Mouse (Mus musculus) lung, embryonic 14.5 days (tissue): ENCODE measurements around the gene Card10. TPM values are rescaled to one million over a fixed set of nuclear protein-coding genes. Genes with fewer than 3 reads are reported as not detected.

Experiments used
- ATAC-seq: fragments of 200-750 bp; cut with Nextera tagmentation; 2 replicates; pipeline ENCODE4 v1.8.0; 2017; ENCODE audit warnings: mild to moderate bottlenecking, moderate TSS enrichment, moderate library complexity; ENCODE audit not compliant: insufficient read depth
- DNase-seq: peaks from one replicate; pipeline ENCODE4 v3.0.0-alpha.2; 2015
- H3K27ac ChIP-seq: fragments of 300-500 bp; sonication (generic); 2 replicates; pipeline ENCODE4 v1.5.1; 2014; ENCODE audit warnings: low read depth, mild to moderate bottlenecking, moderate library complexity
- H3K27me3 ChIP-seq: fragments of 300-500 bp; sonication (generic); 2 replicates; pipeline ENCODE4 v1.6.1; 2014; ENCODE audit warnings: low read length, control low read depth; ENCODE audit not compliant: insufficient read depth
- H3K36me3 ChIP-seq: fragments of 300-500 bp; sonication (generic); 2 replicates; pipeline ENCODE4 v1.6.1; 2014; ENCODE audit warnings: control low read depth; ENCODE audit not compliant: insufficient read depth
- H3K4me1 ChIP-seq: fragments of 300-500 bp; sonication (generic); 2 replicates; pipeline ENCODE4 v1.6.1; 2014; ENCODE audit warnings: antibody characterized with exemption, control low read depth; ENCODE audit not compliant: insufficient read depth
- H3K4me2 ChIP-seq: fragments of 300-500 bp; sonication (generic); 2 replicates; pipeline ENCODE4 v1.6.1; 2014; ENCODE audit warnings: mild to moderate bottlenecking
- H3K4me3 ChIP-seq: fragments of 300-500 bp; sonication (generic); 2 replicates; pipeline ENCODE4 v1.5.1; 2014; ENCODE audit warnings: low read depth, low read length
- H3K9ac ChIP-seq: fragments of 300-500 bp; sonication (generic); 2 replicates; pipeline ENCODE4 v1.6.1; 2014
- H3K9me3 ChIP-seq: fragments of 300-500 bp; sonication (generic); 2 replicates; pipeline ENCODE4 v1.6.1; 2016; ENCODE audit warnings: low read depth, low read length, control low read depth
- CTCF ChIP-seq: IDR thresholded peaks from 2 replicates; pipeline ENCODE4 v1.5.1; 2016; ENCODE audit warnings: antibody characterized with exemption, low read depth
- WGBS: fragments of 180-500 bp; shearing (Covaris S2); extraction: QIAGEN DNeasy Blood & Tissue Kit; methylation state at CpG from one replicate; pipeline ENCODE4 v1.1.7; 2014; 5-methylcytosine and 5-hydroxymethylcytosine counted together
- polyA plus RNA-seq: library from polyadenylated mRNA; unstranded; fragments of >200 nt; fragmentation: Nextera tagmentation; extraction: Ambion mirVana; gene quantifications from 2 replicates; pipeline ENCODE4 v1.2.1, GENCODE M21; 2014

The Card10 gene
- polyA plus RNA-seq, 1 experiment from 2014 or later = 8.5 TPM

DNA sequence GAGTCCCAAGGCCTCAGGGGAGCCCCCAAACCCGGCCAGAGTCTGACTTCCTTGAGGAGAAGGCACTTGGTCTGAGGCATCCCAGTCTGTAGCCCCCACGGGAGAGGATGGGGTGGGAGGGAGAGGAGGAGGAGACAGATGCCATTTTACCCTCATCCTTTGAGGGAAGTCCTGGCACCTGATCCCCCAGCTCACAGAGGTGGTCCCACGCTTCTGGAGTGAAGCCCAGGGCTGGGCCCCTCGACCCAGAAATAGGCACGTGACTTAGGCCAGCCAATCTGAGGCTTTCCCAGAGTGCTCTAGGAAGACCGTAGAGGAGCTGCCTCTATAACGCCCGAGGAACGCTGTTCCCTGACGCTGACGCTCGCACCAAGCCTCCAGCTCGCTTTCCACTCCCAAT is 41.7 kb downstream of the Card10 start:
- DNase-seq = no peak

DNA sequence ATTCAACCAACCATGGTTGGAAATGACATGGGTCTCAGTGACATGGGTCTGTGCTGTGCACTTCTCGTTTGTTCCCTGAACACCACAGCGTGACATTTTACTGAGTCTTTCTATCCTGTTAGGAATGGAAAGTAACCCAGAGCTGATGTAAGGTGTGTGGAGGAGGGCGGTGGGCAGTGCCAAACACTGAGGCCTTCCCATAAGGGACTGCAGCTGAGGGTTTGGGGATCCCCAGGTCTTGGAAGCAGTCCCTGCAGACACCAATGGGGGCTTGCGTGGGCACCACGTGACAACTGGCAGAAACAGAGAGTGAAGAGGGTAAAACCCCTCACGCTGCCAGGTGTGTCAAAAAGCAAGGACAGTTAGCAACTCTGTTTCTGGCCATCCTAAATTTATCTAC is 44.7 kb downstream of the Card10 start:
- no peak for DNase-seq
- no peaks in the 10 kb centered on the region for H3K9me3 ChIP-seq
- H3K4me1 ChIP-seq = no peaks in the 10 kb centered on the region
- WGBS = 80% methylated on average over 6 of the region's 6 CpGs
- no peak overlapping the region for H3K27ac ChIP-seq
- no peak for ATAC-seq
- H3K4me2 ChIP-seq = no peak overlapping the region
- no peaks in the 10 kb centered on the region for H3K27me3 ChIP-seq
- H3K9ac ChIP-seq = no peak overlapping the region
- no peak for TF ChIP-seq CTCF
- no peak overlapping the region for H3K4me3 ChIP-seq
- H3K36me3 ChIP-seq = no peaks in the 10 kb centered on the region

More for the DNA sequence above, 41.7 kb downstream of the Card10 start:
- Histone ChIP-seq H3K4me3 (no peak overlapping the region), H3K9me3 (no peaks in the 10 kb centered on the region), H3K36me3 (no peaks in the 10 kb centered on the region), H3K27me3 (no peaks in the 10 kb centered on the region), H3K9ac (no peak overlapping the region), H3K4me1 (no peaks in the 10 kb centered on the region), H3K27ac (no peak overlapping the region), H3K4me2 (no peak overlapping the region)
- TF ChIP-seq CTCF = no peak
- WGBS = 75% methylated on average over 13 of the region's 13 CpGs
- ATAC-seq = no peak

DNA sequence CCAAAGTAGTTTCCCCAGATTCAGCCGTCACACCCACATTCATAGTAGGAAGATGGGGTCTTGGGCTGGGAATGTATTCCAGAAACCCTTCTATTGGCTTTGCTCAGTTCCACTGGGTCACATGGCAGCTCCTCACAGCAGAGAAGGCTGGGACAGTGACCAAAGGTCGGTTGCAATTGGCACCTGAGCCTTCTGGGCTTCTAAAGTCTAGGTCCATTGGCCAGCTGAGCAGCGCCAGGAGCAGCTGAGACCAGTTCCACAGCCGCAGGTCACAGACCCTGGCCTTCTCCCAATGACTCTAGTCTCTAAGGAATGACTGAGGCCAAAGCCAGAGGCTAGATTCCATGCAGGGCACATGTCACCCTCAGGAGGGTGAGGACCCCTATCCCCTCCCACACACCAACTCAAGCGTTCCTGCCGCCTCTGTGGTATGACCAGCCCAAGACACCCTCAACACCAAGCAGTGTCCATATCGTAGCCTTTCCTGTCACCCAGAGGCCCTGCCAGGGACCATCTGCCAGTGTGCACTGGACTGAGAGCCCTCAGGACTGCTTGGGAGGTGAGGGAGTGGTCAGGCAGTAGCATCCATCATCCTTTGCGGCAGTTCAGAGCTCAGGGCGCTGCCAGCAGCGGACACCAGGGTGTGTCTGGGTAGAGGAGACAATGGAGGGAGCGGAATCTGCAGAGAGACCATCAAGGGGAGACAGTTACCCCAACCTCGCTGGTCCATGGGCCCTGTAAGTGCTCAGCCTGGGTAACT is 46.7 kb downstream of the Card10 start:
- no peak for DNase-seq
- Histone ChIP-seq H3K9ac (no peak overlapping the region), H3K27ac (no peak overlapping the region), H3K36me3 (no peaks in the 10 kb centered on the region), H3K4me1 (no peaks in the 10 kb centered on the region), H3K4me2 (no peak overlapping the region), H3K27me3 (no peaks in the 10 kb centered on the region), H3K4me3 (no peak overlapping the region), H3K9me3 (no peaks in the 10 kb centered on the region)
- no peak for TF ChIP-seq CTCF
- 62% methylated on average over 12 of the region's 12 CpGs for WGBS
- ATAC-seq = no peak

DNA sequence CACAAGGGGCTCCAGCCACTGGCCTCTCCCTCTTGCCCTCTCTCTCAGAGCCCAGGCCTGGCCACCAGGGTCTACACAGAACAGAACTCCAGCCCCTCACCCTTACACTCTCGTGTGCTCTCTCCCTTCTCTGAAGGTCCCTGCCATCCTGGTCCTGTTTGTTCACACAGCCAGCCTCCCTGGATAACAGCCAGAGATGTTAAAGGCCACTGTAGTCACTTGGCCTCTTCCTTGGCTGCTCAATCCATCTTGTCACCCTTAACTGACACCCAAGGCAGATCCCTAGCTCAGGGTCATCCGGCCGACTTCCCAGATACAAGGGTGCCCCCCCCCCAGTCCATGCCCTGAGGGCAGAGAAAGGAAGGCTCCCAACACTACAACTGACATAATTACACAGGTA is 47.6 kb downstream of the Card10 start:
- DNase-seq (no peak), ATAC-seq (no peak)

DNA sequence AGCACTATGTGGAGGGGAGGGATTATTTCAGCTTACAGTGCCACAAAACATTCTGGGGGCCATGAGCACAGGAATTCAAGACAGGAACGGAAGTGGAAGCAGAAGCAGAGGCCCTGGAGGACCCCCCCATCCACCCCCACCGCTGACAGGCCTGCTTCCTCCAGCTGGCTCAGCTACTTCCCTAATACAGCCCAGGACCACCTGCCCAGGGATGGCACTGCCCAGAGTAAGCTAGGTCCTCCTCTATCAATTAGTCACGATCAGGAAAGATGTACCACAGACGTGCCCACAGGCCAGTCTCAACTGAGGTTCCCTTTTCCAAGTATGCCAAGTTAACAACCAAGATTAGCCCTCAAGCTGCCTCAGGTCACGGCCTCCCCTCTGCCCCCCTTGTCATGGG is 48.7 kb downstream of the Card10 start:
- no peak for TF ChIP-seq CTCF
- ATAC-seq (no peak), DNase-seq (no peak)
- H3K4me2 ChIP-seq = no peak overlapping the region
- no peaks in the 10 kb centered on the region for H3K27me3 ChIP-seq
- WGBS = 63% methylated on average over 5 of the region's 5 CpGs
- no peak overlapping the region for H3K9ac ChIP-seq
- H3K4me1 ChIP-seq = no peaks in the 10 kb centered on the region
- H3K27ac ChIP-seq = no peak overlapping the region
- no peak overlapping the region for H3K4me3 ChIP-seq
- H3K36me3 ChIP-seq = no peaks in the 10 kb centered on the region
- H3K9me3 ChIP-seq = no peaks in the 10 kb centered on the region

More for the DNA sequence above, 47.6 kb downstream of the Card10 start:
- Histone ChIP-seq H3K9ac (no peak overlapping the region), H3K4me3 (no peak overlapping the region), H3K4me2 (no peak overlapping the region), H3K27me3 (no peaks in the 10 kb centered on the region), H3K9me3 (no peaks in the 10 kb centered on the region), H3K36me3 (no peaks in the 10 kb centered on the region), H3K27ac (no peak overlapping the region), H3K4me1 (no peaks in the 10 kb centered on the region)
- WGBS = 31% methylated on average over 3 of the region's 3 CpGs
- TF ChIP-seq CTCF = no peak

DNA sequence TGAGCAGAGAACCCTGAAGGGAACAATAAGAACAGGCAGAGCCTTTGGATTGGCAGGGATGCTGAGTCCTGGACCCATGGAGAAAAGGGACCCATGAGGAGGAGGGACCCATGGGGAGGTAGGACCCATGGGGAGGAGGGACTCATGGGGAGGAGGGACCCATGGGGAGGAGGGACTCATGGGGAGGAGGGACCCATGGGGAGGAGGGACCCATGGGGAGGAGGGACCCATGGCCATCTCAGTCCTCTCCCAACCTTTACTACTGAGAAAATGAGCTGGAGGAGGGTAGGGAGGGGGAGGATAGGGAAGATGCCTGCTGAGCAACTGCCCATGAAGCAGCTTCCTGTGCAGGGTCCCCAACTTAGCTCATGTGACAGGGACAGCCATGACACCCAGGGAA is 49.9 kb downstream of the Card10 start:
- Histone ChIP-seq H3K9ac (no peak overlapping the region), H3K4me2 (no peak overlapping the region), H3K36me3 (no peaks in the 10 kb centered on the region), H3K4me3 (no peak overlapping the region), H3K27me3 (no peaks in the 10 kb centered on the region), H3K9me3 (no peaks in the 10 kb centered on the region), H3K4me1 (no peaks in the 10 kb centered on the region), H3K27ac (no peak overlapping the region)
- ATAC-seq (no peak), DNase-seq (no peak)
- no peak for TF ChIP-seq CTCF

DNA sequence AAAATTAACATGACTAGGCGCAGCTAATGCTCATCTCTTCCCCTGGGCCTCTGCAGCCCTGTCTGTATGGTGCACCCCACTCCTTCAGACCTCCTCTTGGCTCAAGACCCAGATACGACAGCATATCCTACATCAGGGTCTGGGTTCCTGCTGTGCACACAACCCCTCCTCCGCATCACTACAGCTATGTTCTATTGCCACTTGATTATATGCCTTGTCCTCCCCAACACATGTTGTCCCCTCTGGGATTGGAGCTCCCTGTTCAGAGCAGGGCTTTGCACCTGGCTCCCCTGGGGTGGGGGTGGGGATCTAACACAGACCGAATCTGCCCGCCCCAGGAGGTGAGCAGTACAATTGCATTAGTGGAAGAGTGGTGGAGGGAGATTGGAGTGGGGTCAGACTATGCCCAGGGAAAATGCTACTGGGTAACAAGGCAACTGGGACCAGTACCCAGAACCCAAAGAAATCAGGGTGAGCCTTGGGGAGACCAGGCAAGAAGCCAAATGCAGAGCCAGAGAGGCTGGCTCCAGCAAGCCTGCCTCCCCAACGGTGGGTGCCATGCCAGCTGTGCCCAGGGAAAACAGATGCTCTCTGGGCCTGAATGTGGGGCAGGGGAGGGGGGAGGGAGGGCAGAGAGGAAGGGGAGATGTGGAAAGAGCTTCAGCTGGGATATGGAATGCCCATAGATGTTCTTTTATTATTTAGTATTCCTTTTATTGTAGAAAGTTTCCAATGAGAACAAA is 52.1 kb downstream of the Card10 start:
- ATAC-seq = no peak
- H3K36me3 ChIP-seq = no peaks in the 10 kb centered on the region
- 54% methylated on average over 6 of the region's 6 CpGs for WGBS

More for the DNA sequence above, 52.1 kb downstream of the Card10 start:
- no peaks in the 10 kb centered on the region for H3K4me1 ChIP-seq
- TF ChIP-seq CTCF = no peak
- no peak overlapping the region for H3K4me2 ChIP-seq
- H3K27me3 ChIP-seq = no peaks in the 10 kb centered on the region
- no peaks in the 10 kb centered on the region for H3K9me3 ChIP-seq
- H3K9ac ChIP-seq = no peak overlapping the region
- DNase-seq = no peak
- H3K27ac ChIP-seq = no peak overlapping the region
- H3K4me3 ChIP-seq = no peak overlapping the region
